Mouse (Mus musculus): ENCODE data around the gene Gm29735.

Gene Gm29735

DNA sequence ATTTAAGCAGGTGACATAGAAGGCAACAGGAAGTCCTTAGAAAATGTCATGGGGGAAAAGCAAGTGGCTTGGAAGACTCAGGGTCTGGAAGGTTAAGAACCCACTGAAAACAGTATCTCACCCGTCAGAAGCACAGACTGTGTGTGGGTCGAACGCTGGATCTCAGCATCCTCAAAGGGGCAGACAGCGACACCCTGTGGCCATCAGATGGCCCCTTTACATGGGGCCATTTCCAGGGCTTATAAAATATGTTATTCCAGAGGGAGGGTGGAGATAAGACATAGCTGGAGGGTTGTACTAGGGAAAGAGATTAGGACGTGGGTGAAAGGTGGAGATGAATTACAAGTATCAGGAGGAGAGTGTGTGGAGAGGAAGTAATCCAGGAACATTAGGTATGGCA, 37.3 kb downstream of the Gm29735 start:
- no peak for DNase-seq
